Mouse (Mus musculus) embryonic facial prominence, embryonic 10.5 days (tissue): ENCODE measurements around the gene Efcab11. TPM values are rescaled to one million over a fixed set of nuclear protein-coding genes. Genes with fewer than 3 reads are reported as not detected.
A peak's percentile ranks its signal among the peaks of the same experiment; 100 is the strongest.

Experiments used
- DNase-seq: peaks from one replicate; pipeline ENCODE4 v3.0.0-alpha.2; 2017; ENCODE audit warnings: low spot score
- H3K27ac ChIP-seq: fragments of 300-500 bp; sonication (generic); replicated peaks from 2 replicates; pipeline ENCODE4 v1.5.1; 2016; ENCODE audit warnings: mild to moderate bottlenecking
- H3K27me3 ChIP-seq: fragments of 300-500 bp; sonication (generic); replicated peaks from 2 replicates; pipeline ENCODE4 v1.6.1; 2016; ENCODE audit warnings: low read depth, mild to moderate bottlenecking; ENCODE audit not compliant: poor library complexity, severe bottlenecking
- H3K36me3 ChIP-seq: fragments of 300-500 bp; sonication (generic); replicated peaks from 2 replicates; pipeline ENCODE4 v1.6.1; 2016; ENCODE audit warnings: mild to moderate bottlenecking, moderate library complexity
- H3K4me1 ChIP-seq: fragments of 300-500 bp; sonication (generic); 2 replicates; pipeline ENCODE4 v1.6.1; 2016
- H3K4me3 ChIP-seq: fragments of 300-500 bp; sonication (generic); 2 replicates; pipeline ENCODE4 v1.5.1; 2016; ENCODE audit warnings: mild to moderate bottlenecking, moderate library complexity
- H3K9me3 ChIP-seq: fragments of 300-500 bp; sonication (generic); 2 replicates; pipeline ENCODE4 v1.6.1; 2016; ENCODE audit warnings: mild to moderate bottlenecking
- WGBS: fragments of 180-500 bp; shearing (Covaris S2); methylation state at CpG from one replicate; pipeline ENCODE4 v1.1.7; 2016; 5-methylcytosine and 5-hydroxymethylcytosine counted together
- polyA plus RNA-seq: library from polyadenylated mRNA; unstranded; fragments of >200 nt; fragmentation: Nextera tagmentation; extraction: Ambion mirVana; gene quantifications from 2 replicates; pipeline ENCODE4 v1.2.1, GENCODE M21; 2016

Gene Efcab11
- polyA plus RNA-seq, 1 experiment from 2014 or later, result 21.6 TPM

GRCm38 (mm10) chr12:99902867-99903370 lies 18.7 kb upstream of the Efcab11 start:
- Histone ChIP-seq H3K27me3 (no peaks in the 10 kb centered on the region), H3K36me3 (peaks cover 81% of the 10 kb centered on the region), H3K4me3 (no peak overlapping the region), H3K9me3 (no peaks in the 10 kb centered on the region), H3K27ac (no peak overlapping the region), H3K4me1 (no peaks in the 10 kb centered on the region)
- DNase-seq, result no peak
- 83% methylated on average over 4 of the region's 4 CpGs for WGBS

GRCm38 (mm10) chr12:99901973-99902866 lies 18.0 kb upstream of the Efcab11 start:
- Histone ChIP-seq H3K9me3 (no peaks in the 10 kb centered on the region), H3K4me1 (no peaks in the 10 kb centered on the region), H3K4me3 (no peak overlapping the region), H3K36me3 (peaks cover 81% of the 10 kb centered on the region), H3K27ac (no peak overlapping the region), H3K27me3 (no peaks in the 10 kb centered on the region)
- 88% methylated on average over 8 of the region's 8 CpGs for WGBS
- no peak for DNase-seq

DNA sequence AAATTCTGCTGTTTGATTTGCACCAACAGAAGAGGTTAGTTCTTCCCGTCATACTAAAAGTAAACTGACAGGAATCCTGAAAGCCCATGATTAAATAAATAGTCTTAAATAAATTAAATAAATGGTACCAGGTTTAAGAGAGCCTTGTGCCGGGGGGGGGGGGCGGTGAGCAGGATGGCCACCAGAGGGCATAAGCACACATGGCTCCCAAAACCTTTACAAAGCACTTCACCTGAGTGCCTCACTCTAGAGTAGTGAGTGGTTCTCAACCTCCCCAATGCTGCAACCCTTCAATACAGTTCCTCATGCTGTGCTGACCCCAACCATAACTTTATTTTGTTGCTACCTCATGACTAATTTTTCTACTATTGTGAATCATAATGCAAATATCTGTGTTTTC lies 15.8 kb upstream of the Efcab11 start:
- Histone ChIP-seq H3K9me3 (no peaks in the 10 kb centered on the region), H3K27me3 (no peaks in the 10 kb centered on the region), H3K27ac (no peak overlapping the region), H3K4me1 (no peaks in the 10 kb centered on the region), H3K4me3 (no peak overlapping the region), H3K36me3 (peaks cover 81% of the 10 kb centered on the region)
- DNase-seq, result no peak
- WGBS, result 41% methylated on average over 3 of the region's 3 CpGs

DNA sequence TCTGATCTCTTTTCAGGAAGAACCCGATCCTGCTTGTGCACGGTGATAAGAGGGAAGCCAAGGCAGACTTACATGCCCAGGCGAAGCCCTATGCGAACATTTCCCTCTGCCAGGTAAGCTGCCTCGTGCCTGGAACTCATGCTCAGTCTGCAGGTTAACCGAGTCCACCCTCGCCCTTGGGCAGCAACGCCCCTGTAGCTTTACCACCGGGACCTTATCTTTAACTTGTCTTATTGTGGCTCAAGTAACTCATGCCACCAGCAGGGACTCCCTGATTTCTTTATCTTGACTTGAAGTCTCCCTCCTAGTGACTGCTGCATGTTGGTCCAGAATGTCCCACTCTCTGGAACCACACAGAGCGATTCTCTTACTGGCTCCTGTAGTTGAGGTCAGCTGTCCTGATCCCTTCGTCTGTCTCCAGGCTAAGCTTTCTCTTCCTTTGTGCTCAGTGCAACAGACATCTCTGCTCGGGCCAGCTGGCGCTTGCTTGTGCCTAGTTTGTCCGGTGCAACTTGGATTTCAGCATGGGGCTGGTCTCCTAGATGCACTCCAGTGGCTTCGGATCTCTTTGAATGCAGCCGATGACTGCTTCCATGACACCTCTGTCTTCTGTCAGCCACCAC lies 14.1 kb upstream of the Efcab11 start:
- Histone ChIP-seq H3K27me3 (no peaks in the 10 kb centered on the region), H3K4me1 (no peaks in the 10 kb centered on the region), H3K4me3 (no peak overlapping the region), H3K27ac (no peak overlapping the region), H3K9me3 (no peaks in the 10 kb centered on the region), H3K36me3 (peaks cover 83% of the 10 kb centered on the region)
- WGBS, result 92% methylated on average over 16 of the region's 16 CpGs
- DNase-seq, result no peak

DNA sequence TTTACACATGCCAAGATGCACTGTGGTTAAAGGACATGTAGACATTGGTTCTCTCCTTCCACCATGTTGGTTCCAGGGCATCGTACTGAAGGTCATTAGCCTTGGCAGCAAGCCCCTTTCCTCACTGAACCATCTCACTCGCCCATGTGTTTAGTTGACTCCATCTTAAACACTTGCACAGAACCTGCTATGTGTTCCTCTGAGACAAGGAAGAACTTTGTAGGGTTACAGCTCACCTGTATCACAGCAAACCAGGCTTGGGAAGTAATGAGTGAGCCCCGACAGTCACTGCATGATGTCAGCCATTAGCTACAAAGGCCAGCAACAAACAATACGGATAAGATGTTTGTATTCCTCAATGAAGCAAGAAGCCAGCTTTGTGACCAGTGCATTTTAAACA lies 13.6 kb upstream of the Efcab11 start:
- Histone ChIP-seq H3K36me3 (peaks cover 83% of the 10 kb centered on the region), H3K4me1 (no peaks in the 10 kb centered on the region)
- 95% methylated on average over 4 of the region's 4 CpGs for WGBS

GRCm38 (mm10) chr12:99885282-99885901 lies 1.2 kb upstream of the Efcab11 start:
- Histone ChIP-seq H3K27me3 (no peaks in the 10 kb centered on the region), H3K4me3 (peak overlapping the region; percentile 84), H3K9me3 (no peaks in the 10 kb centered on the region), H3K36me3 (peaks cover 20% of the 10 kb centered on the region), H3K27ac (peak overlapping the region; percentile 95), H3K4me1 (peaks cover 22% of the 10 kb centered on the region)
- DNase-seq, result no peak
- 45% methylated on average over 8 of the region's 8 CpGs for WGBS

More for the DNA sequence above, 13.6 kb upstream of the Efcab11 start:
- no peak overlapping the region for H3K4me3 ChIP-seq
- H3K27me3 ChIP-seq, result no peaks in the 10 kb centered on the region
- H3K9me3 ChIP-seq, result no peaks in the 10 kb centered on the region
- no peak overlapping the region for H3K27ac ChIP-seq
- DNase-seq, result no peak

DNA sequence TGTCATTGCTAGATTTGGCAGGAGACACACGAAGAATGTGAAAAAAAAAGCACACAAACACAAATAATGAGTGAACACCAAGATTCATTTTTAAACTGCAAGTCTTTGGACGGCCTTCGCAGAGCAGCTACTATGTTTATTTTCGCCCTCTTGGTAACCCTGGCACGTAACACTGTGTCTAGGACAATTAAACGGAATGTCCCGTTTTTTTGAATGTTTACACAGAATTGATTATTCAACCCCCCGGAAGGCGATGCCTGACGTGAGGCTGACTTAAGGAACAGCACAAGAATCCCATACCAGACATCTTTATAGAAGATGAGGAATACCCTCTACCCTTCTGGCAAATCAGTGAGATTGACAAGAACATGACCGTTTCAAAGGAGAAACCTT lies 530 bp downstream of the Efcab11 start:
- Histone ChIP-seq H3K4me3 (peak overlapping the region; percentile 84), H3K27ac (peak overlapping the region; percentile 95), H3K9me3 (no peaks in the 10 kb centered on the region), H3K36me3 (peaks cover 16% of the 10 kb centered on the region), H3K4me1 (peaks cover 22% of the 10 kb centered on the region), H3K27me3 (no peaks in the 10 kb centered on the region)
- peak; percentile 39 for DNase-seq
- WGBS, result under 1% methylated on average over 11 of the region's 11 CpGs

DNA sequence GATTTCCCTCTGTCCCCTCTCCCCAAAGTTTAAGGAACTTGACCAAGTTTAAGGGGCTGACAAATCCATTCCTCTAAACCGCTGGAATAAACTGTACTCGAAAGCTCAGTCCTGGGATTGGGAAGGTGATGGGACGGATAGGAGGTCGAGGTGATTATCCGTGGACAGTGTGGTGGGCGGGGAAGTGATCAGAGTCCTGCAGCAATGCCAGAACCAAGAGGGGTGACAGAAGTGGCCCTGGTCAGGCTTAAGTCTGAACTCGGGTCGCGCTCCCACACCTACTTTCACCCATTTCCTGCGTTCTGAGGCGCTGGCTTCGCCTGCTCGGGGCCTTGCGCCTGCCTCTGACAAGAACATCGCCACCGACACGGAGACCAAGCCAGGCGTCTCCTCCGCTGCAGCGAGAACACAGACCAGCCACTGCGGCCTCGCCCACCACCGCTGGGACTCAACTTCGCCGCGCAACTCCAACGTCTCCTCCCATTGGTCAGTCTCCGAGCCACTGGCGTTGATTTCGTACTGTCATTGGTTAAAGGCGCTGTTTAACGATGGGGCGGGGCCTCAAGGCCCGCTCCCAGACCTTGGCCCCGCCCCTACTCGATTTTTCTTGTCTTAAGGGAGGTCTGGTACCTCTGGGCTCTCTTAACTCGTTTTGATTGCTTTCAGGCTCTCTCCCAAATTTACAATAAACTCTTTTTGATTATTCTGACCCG lies 1.1 kb downstream of the Efcab11 start:
- Histone ChIP-seq H3K9me3 (no peaks in the 10 kb centered on the region), H3K27me3 (no peaks in the 10 kb centered on the region), H3K27ac (peak overlapping the region; percentile 95), H3K4me1 (peaks cover 22% of the 10 kb centered on the region), H3K4me3 (peak overlapping the region; percentile 84), H3K36me3 (peaks cover 14% of the 10 kb centered on the region)
- WGBS, result under 1% methylated on average over 38 of the region's 38 CpGs
- DNase-seq, result peak; percentile 95

DNA sequence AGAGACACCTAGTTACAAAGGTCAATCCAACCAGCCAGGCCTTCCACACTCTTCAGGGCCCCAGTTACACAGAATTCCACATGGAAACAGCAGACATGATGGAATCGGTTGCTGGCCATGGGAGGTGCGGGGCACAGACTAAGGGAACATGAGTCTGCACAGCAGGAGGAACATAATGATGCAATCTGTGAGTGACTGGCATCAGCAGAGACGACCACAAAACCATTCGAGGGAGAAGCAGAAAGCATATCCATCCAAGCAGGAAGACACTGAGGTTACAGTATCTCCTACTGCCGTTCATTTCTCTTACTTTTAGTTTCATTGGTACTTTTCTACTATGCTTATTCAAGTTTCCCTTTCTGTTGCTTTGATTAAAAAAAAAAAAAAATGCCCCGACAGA lies 9.6 kb downstream of the Efcab11 start:
- WGBS, result 86% methylated on average over 6 of the region's 6 CpGs
- Histone ChIP-seq H3K9me3 (no peaks in the 10 kb centered on the region), H3K36me3 (peaks cover 13% of the 10 kb centered on the region), H3K27ac (no peak overlapping the region), H3K4me3 (no peak overlapping the region), H3K4me1 (0 out of 2 replicates have a peak, but pooled peaks cover 4% of the 10 kb centered on the region), H3K27me3 (no peaks in the 10 kb centered on the region)
- no peak for DNase-seq

- Histone ChIP-seq H3K4me1 (0 out of 2 replicates have a peak, but pooled peaks cover 4% of the 10 kb centered on the region), H3K4me3 (no peak overlapping the region), H3K9me3 (no peaks in the 10 kb centered on the region), H3K27me3 (no peaks in the 10 kb centered on the region), H3K36me3 (peaks cover 13% of the 10 kb centered on the region), H3K27ac (no peak overlapping the region)
- DNase-seq, result no peak
- WGBS, result 57% methylated on average over 3 of the region's 3 CpGs
Observed at GRCm38 (mm10) chr12:99873443-99873842, 10.8 kb downstream of the Efcab11 start.

DNA sequence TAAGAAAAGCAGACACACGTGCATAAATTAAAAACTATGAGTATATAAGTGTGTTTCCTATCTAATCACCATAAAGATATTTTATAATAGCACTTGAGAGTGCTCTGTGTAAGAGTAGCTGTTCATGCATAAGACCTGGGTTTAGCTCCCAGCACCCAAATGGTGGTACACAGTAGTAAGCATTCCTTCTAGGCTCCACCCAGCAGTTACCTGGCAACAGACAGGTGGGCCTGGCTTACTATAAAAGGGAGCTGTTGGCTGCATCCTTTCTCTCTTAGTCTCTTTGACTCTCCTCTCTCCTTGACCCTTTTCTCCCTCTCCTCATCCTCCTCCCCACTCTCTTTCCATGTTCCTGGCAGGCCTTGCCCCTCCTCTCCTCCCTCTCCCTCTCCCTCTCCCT lies 15.4 kb downstream of the Efcab11 start:
- no peak overlapping the region for H3K27ac ChIP-seq
- no peaks in the 10 kb centered on the region for H3K36me3 ChIP-seq
- 0 out of 2 replicates have a peak, but pooled peaks cover 4% of the 10 kb centered on the region for H3K4me1 ChIP-seq
- WGBS, result 83% methylated on average over 1 of the region's 1 CpGs
- no peaks in the 10 kb centered on the region for H3K9me3 ChIP-seq
- DNase-seq, result no peak
- H3K27me3 ChIP-seq, result no peaks in the 10 kb centered on the region
- no peak overlapping the region for H3K4me3 ChIP-seq

DNA sequence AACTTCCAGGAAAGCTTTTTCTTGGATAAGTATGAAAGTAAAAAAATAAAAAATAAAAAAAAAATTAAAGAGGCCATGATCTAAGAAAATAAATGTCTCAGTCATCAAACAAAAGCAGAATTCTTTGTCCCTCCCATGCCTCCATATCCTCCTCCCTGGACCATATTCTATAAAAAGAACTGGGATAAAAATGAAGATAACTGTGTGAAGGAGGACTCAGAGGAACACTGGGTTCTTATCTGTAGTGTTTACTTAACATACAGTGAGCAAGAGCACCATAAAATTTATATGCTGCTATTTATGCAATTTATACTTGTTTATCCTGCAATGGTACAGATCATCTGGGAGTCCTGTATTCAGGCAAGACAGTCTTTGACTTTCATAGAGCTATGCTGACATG lies 19.6 kb downstream of the Efcab11 start:
- H3K27me3 ChIP-seq, result no peaks in the 10 kb centered on the region
- no peak for DNase-seq

More for the DNA sequence above, 19.6 kb downstream of the Efcab11 start:
- Histone ChIP-seq H3K27ac (no peak overlapping the region), H3K4me3 (no peak overlapping the region), H3K9me3 (no peaks in the 10 kb centered on the region), H3K4me1 (no peaks in the 10 kb centered on the region), H3K36me3 (no peaks in the 10 kb centered on the region)
